Mouse (Mus musculus): ENCODE measurements around the gene Vamp1. TPM values are rescaled to one million over a fixed set of nuclear protein-coding genes. Genes with fewer than 3 reads are reported as not detected.

Gene Vamp1
- 10.0 TPM for polyA plus RNA-seq (2014; fragmentation: Illumina TruSeq; extraction: RNeasy Lipid Tissue Mini Kit (QIAGEN cat#74804); ENCODE audit: low read depth, low replicate concordance)

DNA sequence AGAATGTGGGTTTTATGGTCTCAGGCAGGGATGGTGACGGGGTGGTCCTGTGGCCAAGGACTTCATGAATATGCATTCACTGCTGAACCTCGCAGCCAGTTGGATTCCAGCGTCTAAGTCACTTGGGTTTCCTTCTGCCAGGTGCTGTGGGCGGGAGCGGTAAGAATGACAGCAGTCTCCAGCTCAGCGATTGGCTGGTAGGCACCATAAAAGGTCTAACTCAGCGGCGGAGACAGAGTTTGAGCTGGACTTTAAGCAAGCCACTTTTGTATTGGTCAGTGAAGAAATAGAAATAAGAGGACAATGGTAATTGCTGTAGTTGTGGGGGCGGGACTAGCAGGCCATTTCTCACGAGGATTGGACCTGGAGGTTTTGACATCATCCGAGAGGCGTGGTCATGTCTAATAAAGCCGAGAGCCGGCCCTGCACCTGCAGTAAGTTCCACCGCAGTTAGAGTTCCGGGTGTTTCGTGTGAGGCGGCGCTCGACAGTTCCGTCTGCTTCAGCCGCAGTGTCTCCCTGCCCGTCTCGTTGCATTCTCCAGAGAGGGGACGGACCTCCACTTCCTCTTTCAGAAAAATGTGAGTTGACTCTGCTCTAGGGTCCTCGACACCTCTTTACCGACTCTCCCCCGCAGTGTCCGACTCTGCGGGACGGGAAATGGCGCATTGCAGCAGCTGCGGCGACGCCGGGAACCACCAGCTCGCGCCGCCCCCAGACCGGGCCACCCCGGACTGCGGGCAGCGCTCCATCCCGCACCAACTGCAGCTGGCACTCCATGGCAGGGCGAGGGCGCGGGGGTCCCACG, at the start of gene Vamp1:
Gene Vamp1, plus strand, starts transcription at position 404 of the 807 bp plus-strand sequence.

DNA sequence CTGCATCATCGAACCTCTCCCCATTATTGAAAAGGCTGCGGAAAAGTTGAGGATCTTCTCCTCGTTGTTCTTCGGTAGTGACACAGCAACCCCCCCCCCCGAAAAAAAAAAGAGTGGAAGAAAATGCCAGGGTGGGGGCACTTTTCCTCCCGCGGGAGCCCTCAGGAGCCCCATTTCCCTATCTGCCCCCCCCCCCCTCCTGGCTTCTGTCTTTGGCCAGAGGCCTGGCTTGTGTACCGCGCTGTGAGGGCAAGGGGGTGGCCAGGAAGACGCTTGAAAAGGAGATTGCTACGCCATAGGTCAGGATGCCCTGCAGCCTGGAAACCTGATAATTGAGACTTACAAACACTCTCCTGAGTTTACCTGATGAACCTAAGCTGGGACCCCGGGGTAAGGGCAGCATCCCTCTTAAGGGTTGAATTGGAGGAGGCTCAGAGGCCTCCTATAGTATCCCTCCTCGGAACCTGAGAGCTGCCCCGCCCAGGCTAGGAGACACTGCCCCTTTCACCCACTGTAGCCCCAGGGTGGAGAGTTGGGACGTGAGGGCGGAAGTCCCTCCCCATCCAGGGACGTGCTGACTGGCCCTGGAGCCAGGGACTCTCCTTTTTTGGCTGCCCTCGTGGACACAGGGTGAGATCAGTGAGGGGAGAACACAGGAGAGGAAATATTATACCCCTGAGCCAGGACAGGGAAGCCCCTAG, 49.1 kb upstream of the Vamp1 start, which contains the start of gene Gapdh:
Gene Gapdh, minus strand, starts transcription at position 417 of the 701 bp plus-strand sequence.

DNA sequence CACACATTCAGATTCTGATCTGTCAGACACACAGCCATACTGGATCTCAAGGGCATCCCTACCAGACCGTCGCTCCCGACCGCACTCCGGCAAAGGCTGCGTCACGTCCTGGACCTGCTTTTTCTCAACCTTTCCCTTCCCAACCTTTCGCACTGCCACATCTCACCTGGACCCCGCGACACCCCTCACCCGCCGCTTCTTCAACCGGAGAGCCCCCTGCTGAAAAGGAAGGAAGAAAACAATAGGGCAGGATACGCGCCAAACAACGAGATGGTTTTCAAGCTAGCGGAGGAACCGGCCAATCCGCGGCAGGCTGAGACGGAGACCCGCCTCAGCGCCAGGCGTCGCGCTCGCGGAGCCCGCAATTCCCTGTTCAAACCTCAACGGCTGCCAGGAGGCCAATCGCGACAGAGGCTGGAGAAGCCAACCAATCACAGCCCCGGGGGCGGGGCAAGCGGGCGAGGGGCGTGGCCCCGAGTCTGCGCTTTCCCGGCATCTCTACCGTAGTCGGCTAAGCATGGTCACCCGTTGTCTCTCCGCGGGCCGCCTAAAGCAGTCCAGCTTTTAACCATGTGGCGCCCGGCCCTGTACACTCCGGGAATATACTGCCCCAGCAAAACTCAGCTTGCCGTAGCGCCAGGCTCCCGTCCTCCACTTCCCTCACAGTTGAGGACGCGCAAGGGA, 23.9 kb upstream of the Vamp1 start, which contains the start of the genes Ncapd2 and Mrpl51:
Gene Ncapd2, minus strand, starts transcription at position 370 of the 684 bp plus-strand sequence.
Gene Mrpl51, plus strand, starts transcription at position 470 of the 684 bp plus-strand sequence.

DNA sequence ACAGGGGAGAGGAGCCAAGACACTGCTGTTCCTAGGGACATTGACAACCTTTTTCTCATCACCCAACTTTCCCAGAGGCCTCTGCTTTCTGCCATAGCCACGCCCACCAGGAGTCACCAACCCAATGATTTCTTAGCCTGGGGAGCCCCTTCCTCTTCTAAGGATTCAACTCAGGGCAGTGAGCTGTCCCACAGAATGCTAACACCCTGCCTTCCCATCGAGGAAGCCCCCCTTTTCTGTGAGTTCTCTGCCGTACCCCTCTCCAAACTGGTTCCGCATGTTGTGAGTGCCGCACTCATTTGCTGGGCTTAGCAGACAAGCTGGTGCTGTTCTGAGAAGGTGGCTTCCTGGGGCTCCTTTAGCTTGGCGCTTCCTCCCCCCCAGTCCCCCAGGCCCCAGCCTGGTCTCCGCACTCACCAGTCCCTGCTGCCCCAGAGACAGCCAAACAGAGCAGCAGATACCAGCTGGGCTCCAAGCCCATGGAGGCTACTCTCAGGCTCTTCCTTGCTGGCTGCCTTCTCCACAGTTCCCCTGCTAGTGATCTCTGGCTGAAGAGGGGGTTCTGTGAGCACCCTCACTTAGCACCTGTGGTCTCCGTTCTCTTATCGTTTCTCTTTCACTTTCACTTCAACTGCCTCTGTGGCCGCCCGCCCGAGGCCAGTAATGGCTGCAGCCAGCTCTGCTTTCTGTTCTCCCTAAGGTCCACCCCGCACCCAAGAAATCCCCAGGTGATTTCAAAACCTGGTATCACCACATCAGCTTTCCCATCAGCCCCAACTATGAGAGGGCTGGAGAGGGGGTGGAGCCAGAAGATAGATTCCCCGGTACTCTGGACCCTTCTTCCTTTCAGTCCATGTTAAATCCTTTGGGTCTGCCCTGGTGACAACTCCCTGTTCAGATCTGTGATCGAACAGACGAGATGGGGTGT, 16.0 kb downstream of the Vamp1 start, which contains the start of gene Tapbpl:
Gene Tapbpl, minus strand, starts transcription at position 744 of the 928 bp plus-strand sequence.

GRCm38 (mm10) chr6:125236782-125237181, 21.4 kb downstream of the Vamp1 start, which contains the start of gene Cd27:
Gene Cd27, minus strand, starts transcription at chr6:125237010.

DNA sequence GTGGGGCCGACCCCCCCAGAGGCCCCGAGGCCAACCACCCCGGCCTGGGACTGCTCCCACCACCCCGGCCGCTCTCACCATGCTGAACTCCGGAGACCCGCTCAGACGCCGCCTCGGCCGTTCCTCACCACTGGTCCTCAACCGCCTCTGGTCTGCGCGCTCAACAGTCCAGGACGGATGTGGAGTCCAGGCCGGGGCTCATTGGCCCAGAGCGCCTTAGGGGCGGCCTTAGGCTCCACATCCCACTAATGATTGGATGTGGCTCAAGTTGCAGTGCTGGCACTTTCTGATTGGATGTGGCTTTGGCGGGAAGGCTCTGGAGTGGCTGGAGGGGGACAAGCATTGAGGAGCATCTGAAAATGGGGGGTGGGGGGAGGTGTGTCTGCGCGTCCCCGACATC, 70.5 kb downstream of the Vamp1 start, which contains the start of gene Tuba3a:
Gene Tuba3a, minus strand, starts transcription at position 153 of the 400 bp plus-strand sequence.

Other genes starting within 250 kb of the Vamp1 start
- gene Pianp, start 218.9 kb upstream of the Vamp1 start, polyA plus RNA-seq (2014; fragmentation: Illumina TruSeq; extraction: RNeasy Lipid Tissue Mini Kit (QIAGEN cat#74804); ENCODE audit: low read depth, low replicate concordance), result 0.86 TPM
- gene Zfp384, start 206.4 kb upstream of the Vamp1 start, polyA plus RNA-seq (2014; fragmentation: Illumina TruSeq; extraction: RNeasy Lipid Tissue Mini Kit (QIAGEN cat#74804); ENCODE audit: low read depth, low replicate concordance), result 26.3 TPM
- gene Ing4, start 175.8 kb upstream of the Vamp1 start, polyA plus RNA-seq (2014; fragmentation: Illumina TruSeq; extraction: RNeasy Lipid Tissue Mini Kit (QIAGEN cat#74804); ENCODE audit: low read depth, low replicate concordance), result 36.6 TPM
- 9.2 TPM for gene Acrbp, start 165.9 kb upstream of the Vamp1 start, polyA plus RNA-seq (2014; fragmentation: Illumina TruSeq; extraction: RNeasy Lipid Tissue Mini Kit (QIAGEN cat#74804); ENCODE audit: low read depth, low replicate concordance)
- gene Lpar5, start 147.6 kb upstream of the Vamp1 start, polyA plus RNA-seq (2014; fragmentation: Illumina TruSeq; extraction: RNeasy Lipid Tissue Mini Kit (QIAGEN cat#74804); ENCODE audit: low read depth, low replicate concordance), result not detected
- 86.4 TPM for gene Chd4, start 119.6 kb upstream of the Vamp1 start, polyA plus RNA-seq (2014; fragmentation: Illumina TruSeq; extraction: RNeasy Lipid Tissue Mini Kit (QIAGEN cat#74804); ENCODE audit: low read depth, low replicate concordance)
- 16.6 TPM for gene Nop2, start 83.6 kb upstream of the Vamp1 start, polyA plus RNA-seq (2014; fragmentation: Illumina TruSeq; extraction: RNeasy Lipid Tissue Mini Kit (QIAGEN cat#74804); ENCODE audit: low read depth, low replicate concordance)
- gene Iffo1, start 70.3 kb upstream of the Vamp1 start, polyA plus RNA-seq (2014; fragmentation: Illumina TruSeq; extraction: RNeasy Lipid Tissue Mini Kit (QIAGEN cat#74804); ENCODE audit: low read depth, low replicate concordance), result 14.3 TPM
- gene Gapdh, start 49.1 kb upstream of the Vamp1 start, polyA plus RNA-seq (2014; fragmentation: Illumina TruSeq; extraction: RNeasy Lipid Tissue Mini Kit (QIAGEN cat#74804); ENCODE audit: low read depth, low replicate concordance), result 4,016 TPM
- 18.6 TPM for gene Ncapd2, start 23.9 kb upstream of the Vamp1 start, polyA plus RNA-seq (2014; fragmentation: Illumina TruSeq; extraction: RNeasy Lipid Tissue Mini Kit (QIAGEN cat#74804); ENCODE audit: low read depth, low replicate concordance)
- 266 TPM for gene Mrpl51, start 23.8 kb upstream of the Vamp1 start, polyA plus RNA-seq (2014; fragmentation: Illumina TruSeq; extraction: RNeasy Lipid Tissue Mini Kit (QIAGEN cat#74804); ENCODE audit: low read depth, low replicate concordance)
- 6.8 TPM for gene Tapbpl, start 16.3 kb downstream of the Vamp1 start, polyA plus RNA-seq (2014; fragmentation: Illumina TruSeq; extraction: RNeasy Lipid Tissue Mini Kit (QIAGEN cat#74804); ENCODE audit: low read depth, low replicate concordance)
- not detected for gene Cd27, start 21.5 kb downstream of the Vamp1 start, polyA plus RNA-seq (2014; fragmentation: Illumina TruSeq; extraction: RNeasy Lipid Tissue Mini Kit (QIAGEN cat#74804); ENCODE audit: low read depth, low replicate concordance)
- gene Tuba3a, start 70.5 kb downstream of the Vamp1 start, polyA plus RNA-seq (2014; fragmentation: Illumina TruSeq; extraction: RNeasy Lipid Tissue Mini Kit (QIAGEN cat#74804); ENCODE audit: low read depth, low replicate concordance), result not detected
- gene Ltbr, start 98.3 kb downstream of the Vamp1 start, polyA plus RNA-seq (2014; fragmentation: Illumina TruSeq; extraction: RNeasy Lipid Tissue Mini Kit (QIAGEN cat#74804); ENCODE audit: low read depth, low replicate concordance), result 31.2 TPM
- 0.37 TPM for gene Scnn1a, start 105.1 kb downstream of the Vamp1 start, polyA plus RNA-seq (2014; fragmentation: Illumina TruSeq; extraction: RNeasy Lipid Tissue Mini Kit (QIAGEN cat#74804); ENCODE audit: low read depth, low replicate concordance)
- 39.9 TPM for gene Tnfrsf1a, start 133.8 kb downstream of the Vamp1 start, polyA plus RNA-seq (2014; fragmentation: Illumina TruSeq; extraction: RNeasy Lipid Tissue Mini Kit (QIAGEN cat#74804); ENCODE audit: low read depth, low replicate concordance)
- gene Plekhg6, start 165.2 kb downstream of the Vamp1 start, polyA plus RNA-seq (2014; fragmentation: Illumina TruSeq; extraction: RNeasy Lipid Tissue Mini Kit (QIAGEN cat#74804); ENCODE audit: low read depth, low replicate concordance), result not detected

All from heart, adult 10 weeks (tissue).